Mouse (Mus musculus): ENCODE data around the gene Fah.
A peak's percentile ranks its signal among the peaks of the same experiment; 100 is the strongest.

The Fah gene

GRCm38 (mm10) chr7:84596633-84597032 is 9.9 kb downstream of the Fah start:
- ATAC-seq (ENCODE audit: insufficient number of reproducible peaks, low FRiP score, low TSS enrichment): no peak

- no peak for ATAC-seq (ENCODE audit: insufficient number of reproducible peaks, low FRiP score, low TSS enrichment)
Observed at GRCm38 (mm10) chr7:84596002-84596401, 10.5 kb downstream of the Fah start.

GRCm38 (mm10) chr7:84594917-84595303 is 11.6 kb downstream of the Fah start:
- ATAC-seq (ENCODE audit: insufficient number of reproducible peaks, low FRiP score, low TSS enrichment): no peak; the same call in 1 of the 2 replicates

GRCm38 (mm10) chr7:84594087-84594916 is 12.2 kb downstream of the Fah start:
- ATAC-seq (ENCODE audit: insufficient number of reproducible peaks, low FRiP score, low TSS enrichment): peak; percentile 80

GRCm38 (mm10) chr7:84591347-84591746 is 15.2 kb downstream of the Fah start:
- ATAC-seq (ENCODE audit: insufficient number of reproducible peaks, low FRiP score, low TSS enrichment): no peak

- ATAC-seq (ENCODE audit: insufficient number of reproducible peaks, low FRiP score, low TSS enrichment): no peak
Observed at GRCm38 (mm10) chr7:84590622-84591021, 15.9 kb downstream of the Fah start.

- ATAC-seq (ENCODE audit: insufficient number of reproducible peaks, low FRiP score, low TSS enrichment): no peak
Observed at GRCm38 (mm10) chr7:84587101-84587783, 19.3 kb downstream of the Fah start.

GRCm38 (mm10) chr7:84586360-84587100 is 20.0 kb downstream of the Fah start:
- ATAC-seq (ENCODE audit: insufficient number of reproducible peaks, low FRiP score, low TSS enrichment): no peak

GRCm38 (mm10) chr7:84585086-84585485 is 21.4 kb downstream of the Fah start:
- no peak for ATAC-seq (ENCODE audit: insufficient number of reproducible peaks, low FRiP score, low TSS enrichment)

- no peak for ATAC-seq (ENCODE audit: insufficient number of reproducible peaks, low FRiP score, low TSS enrichment)
Observed at GRCm38 (mm10) chr7:84579769-84580168, 26.8 kb downstream of the Fah start.

GRCm38 (mm10) chr7:84578841-84579240 is 27.7 kb downstream of the Fah start:
- no peak for ATAC-seq (ENCODE audit: insufficient number of reproducible peaks, low FRiP score, low TSS enrichment)

- no peak for ATAC-seq (ENCODE audit: insufficient number of reproducible peaks, low FRiP score, low TSS enrichment)
Observed at GRCm38 (mm10) chr7:84577034-84577433, 29.5 kb downstream of the Fah start.

- no peak for ATAC-seq (ENCODE audit: insufficient number of reproducible peaks, low FRiP score, low TSS enrichment)
Observed at GRCm38 (mm10) chr7:84566200-84566599, 40.3 kb downstream of the Fah start.

- no peak for ATAC-seq (ENCODE audit: insufficient number of reproducible peaks, low FRiP score, low TSS enrichment)
Observed at GRCm38 (mm10) chr7:84564236-84564635, 42.3 kb downstream of the Fah start.

- ATAC-seq (ENCODE audit: insufficient number of reproducible peaks, low FRiP score, low TSS enrichment): no peak
Observed at GRCm38 (mm10) chr7:84560500-84560899, 46.0 kb downstream of the Fah start.

GRCm38 (mm10) chr7:84557332-84557731 is 49.2 kb downstream of the Fah start:
- ATAC-seq (ENCODE audit: insufficient number of reproducible peaks, low FRiP score, low TSS enrichment): no peak

- ATAC-seq (ENCODE audit: insufficient number of reproducible peaks, low FRiP score, low TSS enrichment): no peak
Observed at GRCm38 (mm10) chr7:84555294-84555693, 51.2 kb downstream of the Fah start.

- ATAC-seq (ENCODE audit: insufficient number of reproducible peaks, low FRiP score, low TSS enrichment): no peak
Observed at GRCm38 (mm10) chr7:84551472-84551871, 55.0 kb downstream of the Fah start.

GRCm38 (mm10) chr7:84546667-84547066 is 59.9 kb downstream of the Fah start:
- ATAC-seq (ENCODE audit: insufficient number of reproducible peaks, low FRiP score, low TSS enrichment): no peak

- ATAC-seq (ENCODE audit: insufficient number of reproducible peaks, low FRiP score, low TSS enrichment): no peak
Observed at GRCm38 (mm10) chr7:84544946-84545345, 61.6 kb downstream of the Fah start.
